Mouse (Mus musculus) heart, embryonic 10.5 days (tissue): ENCODE results near the gene Ahnak2. TPM values are rescaled to one million over a fixed set of nuclear protein-coding genes. Genes with fewer than 3 reads are reported as not detected.

ENCODE experiments used
- DNase-seq: peaks from one replicate; pipeline ENCODE4 v3.0.0-alpha.2; 2017; ENCODE audit warnings: low spot score
- H3K27ac ChIP-seq: fragments of 300-500 bp; sonication (generic); 2 replicates; pipeline ENCODE4 v1.5.1; 2016; ENCODE audit warnings: mild to moderate bottlenecking
- H3K27me3 ChIP-seq: fragments of 300-500 bp; sonication (generic); 2 replicates; pipeline ENCODE4 v1.6.1; 2016; ENCODE audit warnings: mild to moderate bottlenecking; ENCODE audit not compliant: poor library complexity, insufficient read depth, severe bottlenecking
- H3K36me3 ChIP-seq: fragments of 300-500 bp; sonication (generic); 2 replicates; pipeline ENCODE4 v1.6.1; 2016; ENCODE audit warnings: mild to moderate bottlenecking, moderate library complexity
- H3K4me1 ChIP-seq: fragments of 300-500 bp; sonication (generic); 2 replicates; pipeline ENCODE4 v1.6.1; 2016; ENCODE audit warnings: mild to moderate bottlenecking
- H3K4me3 ChIP-seq: fragments of 300-500 bp; sonication (generic); 2 replicates; pipeline ENCODE4 v1.5.1; 2016; ENCODE audit warnings: mild to moderate bottlenecking, moderate library complexity
- H3K9me3 ChIP-seq: fragments of 300-500 bp; sonication (generic); 2 replicates; pipeline ENCODE4 v1.6.1; 2016; ENCODE audit warnings: mild to moderate bottlenecking, moderate library complexity
- whole genome bisulfite sequencing: fragments of 180-500 bp; shearing (Covaris S2); methylation state at CpG from one replicate; pipeline ENCODE4 v1.1.7; 2016; 5-methylcytosine and 5-hydroxymethylcytosine counted together
- polyA plus RNA-seq: library from polyadenylated mRNA; unstranded; fragments of >200 nt; fragmentation: Nextera tagmentation; extraction: Ambion mirVana; gene quantifications from 2 replicates; pipeline ENCODE4 v1.2.1, GENCODE M21; 2016

Gene Ahnak2
- polyA plus RNA-seq, 1 experiment from 2014 or later = 0.53 TPM

DNA sequence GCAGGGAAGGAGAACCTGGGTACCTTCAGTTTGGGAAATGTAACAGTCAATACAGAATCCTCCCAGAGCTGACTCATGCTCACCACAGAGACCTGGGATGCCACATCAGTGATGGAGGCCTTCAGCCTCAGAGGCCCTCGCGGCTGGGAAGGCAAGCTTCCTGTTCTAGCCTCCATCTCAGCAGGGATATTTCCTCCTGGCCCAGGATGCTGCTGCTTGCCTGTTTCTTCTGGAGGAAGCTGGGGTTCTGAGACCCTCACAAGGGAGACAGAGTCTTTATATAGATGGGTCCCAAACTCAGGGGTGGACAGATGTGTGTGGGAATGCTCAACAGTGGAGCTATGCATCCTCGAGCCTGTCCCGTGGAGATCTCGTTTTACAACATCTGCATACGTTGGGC is 28.4 kb downstream of the Ahnak2 start:
- H3K4me3 ChIP-seq = no peak overlapping the region
- 75% methylated on average over 6 of the region's 6 CpGs for WGBS
- DNase-seq = no peak
- peaks cover 22% of the 10 kb centered on the region for H3K4me1 ChIP-seq
- H3K27me3 ChIP-seq = peaks cover 10% of the 10 kb centered on the region
- H3K36me3 ChIP-seq = no peaks in the 10 kb centered on the region
- no peak overlapping the region for H3K27ac ChIP-seq
- H3K9me3 ChIP-seq = no peaks in the 10 kb centered on the region

DNA sequence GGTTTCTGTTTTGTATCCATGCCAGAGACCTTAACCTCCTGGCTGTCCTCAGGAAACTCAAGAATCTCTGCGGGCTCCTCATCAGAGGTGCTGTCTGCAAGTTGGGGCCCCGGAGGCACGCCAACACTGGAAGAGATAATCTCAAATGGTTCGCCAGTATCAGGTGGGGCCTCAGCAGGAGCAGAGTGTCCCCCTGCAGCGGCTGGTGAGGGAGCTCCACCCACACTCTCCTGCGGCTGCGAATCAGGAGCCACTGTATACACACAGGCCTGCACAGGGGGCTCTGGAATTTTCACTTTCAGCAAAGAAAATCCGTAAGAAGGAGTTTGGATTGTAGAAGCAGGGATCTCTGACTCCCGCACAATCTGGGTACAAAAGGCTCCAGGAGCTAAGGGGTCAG is 29.1 kb downstream of the Ahnak2 start:
- WGBS = 19% methylated on average over 9 of the region's 9 CpGs

DNA sequence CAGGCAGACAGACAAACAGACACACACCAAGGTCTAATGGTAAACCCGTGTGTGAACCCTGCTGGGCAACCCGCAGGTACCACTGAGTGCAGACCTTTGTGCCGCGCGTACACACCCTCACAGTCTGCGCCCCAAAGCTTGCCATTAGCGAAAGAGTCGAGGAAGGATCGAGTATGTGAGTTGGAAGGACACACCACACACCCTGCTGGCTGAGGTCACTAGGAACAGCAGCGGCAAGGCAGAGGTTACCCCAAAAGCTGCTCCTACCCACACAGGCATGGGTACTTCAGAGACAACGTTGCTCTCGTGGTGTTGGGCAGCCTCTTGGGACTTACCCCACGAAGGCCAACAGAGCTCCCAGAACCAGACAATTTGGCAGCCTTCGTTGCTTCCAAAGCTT is 30.2 kb downstream of the Ahnak2 start:
- Histone ChIP-seq H3K4me1 (peaks cover 33% of the 10 kb centered on the region), H3K27ac (no peak overlapping the region), H3K36me3 (no peaks in the 10 kb centered on the region), H3K4me3 (no peak overlapping the region), H3K27me3 (peaks cover 10% of the 10 kb centered on the region), H3K9me3 (no peaks in the 10 kb centered on the region)
- 90% methylated on average over 14 of the region's 14 CpGs for WGBS
- peak; percentile 71 for DNase-seq

More for the DNA sequence above, 29.1 kb downstream of the Ahnak2 start:
- Histone ChIP-seq H3K27ac (0 out of 2 replicates have a peak overlapping the region, but pooled peaks have one; percentile 32), H3K27me3 (peaks cover 10% of the 10 kb centered on the region), H3K9me3 (no peaks in the 10 kb centered on the region), H3K4me3 (peak overlapping the region; percentile 39), H3K36me3 (no peaks in the 10 kb centered on the region), H3K4me1 (peaks cover 28% of the 10 kb centered on the region)
- DNase-seq = peak; percentile 74

DNA sequence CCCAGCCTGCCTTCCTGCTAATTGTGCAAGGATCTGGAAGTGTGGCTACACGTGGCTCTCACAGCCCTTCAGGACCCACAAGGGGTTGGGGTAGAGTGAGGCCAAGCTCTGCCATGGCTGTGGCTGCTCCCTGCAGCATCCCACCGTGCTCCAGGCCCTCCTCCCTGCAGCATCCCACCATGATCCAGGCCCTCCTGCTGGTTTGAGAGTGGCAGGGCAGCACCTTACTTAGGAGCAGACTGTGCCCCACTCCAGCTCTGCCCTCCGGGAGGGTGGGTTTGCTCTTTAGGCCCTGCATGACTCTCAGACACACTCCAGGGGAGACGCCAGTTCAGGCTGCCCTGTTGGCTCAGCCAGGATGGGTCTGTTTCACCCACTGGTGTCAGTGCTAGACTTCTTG is 32.1 kb downstream of the Ahnak2 start:
- 75% methylated on average over 4 of the region's 4 CpGs for WGBS
- DNase-seq = peak; percentile 71

DNA sequence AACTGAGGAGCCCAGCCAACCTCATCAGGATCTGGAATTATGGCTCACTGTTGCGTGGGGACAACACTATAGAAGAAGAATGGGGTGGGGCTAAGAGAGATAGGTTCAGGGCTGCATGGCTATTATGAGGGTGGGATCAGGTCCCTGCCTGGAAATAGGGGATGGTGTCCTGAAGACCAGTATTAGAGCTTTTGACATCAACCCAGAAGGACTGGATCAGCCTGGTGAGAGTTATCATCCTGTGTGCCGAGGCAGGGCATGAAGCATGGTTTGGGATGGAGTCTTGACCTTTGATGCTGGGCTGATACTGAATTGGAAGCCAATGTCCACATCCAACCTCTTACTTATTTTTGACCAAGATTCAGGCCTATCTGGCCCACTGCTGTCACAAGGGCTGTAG is 32.7 kb downstream of the Ahnak2 start:
- H3K27ac ChIP-seq = no peak overlapping the region
- H3K36me3 ChIP-seq = no peaks in the 10 kb centered on the region
- H3K4me1 ChIP-seq = peaks cover 36% of the 10 kb centered on the region
- WGBS = 64% methylated on average over 2 of the region's 2 CpGs
- H3K4me3 ChIP-seq = no peak overlapping the region
- H3K27me3 ChIP-seq = peaks cover 10% of the 10 kb centered on the region
- peak; percentile 71 for DNase-seq
- H3K9me3 ChIP-seq = no peaks in the 10 kb centered on the region

More for the DNA sequence above, 32.1 kb downstream of the Ahnak2 start:
- no peaks in the 10 kb centered on the region for H3K9me3 ChIP-seq
- no peak overlapping the region for H3K27ac ChIP-seq
- no peak overlapping the region for H3K4me3 ChIP-seq
- peaks cover 10% of the 10 kb centered on the region for H3K27me3 ChIP-seq
- H3K36me3 ChIP-seq = no peaks in the 10 kb centered on the region
- peaks cover 36% of the 10 kb centered on the region for H3K4me1 ChIP-seq

DNA sequence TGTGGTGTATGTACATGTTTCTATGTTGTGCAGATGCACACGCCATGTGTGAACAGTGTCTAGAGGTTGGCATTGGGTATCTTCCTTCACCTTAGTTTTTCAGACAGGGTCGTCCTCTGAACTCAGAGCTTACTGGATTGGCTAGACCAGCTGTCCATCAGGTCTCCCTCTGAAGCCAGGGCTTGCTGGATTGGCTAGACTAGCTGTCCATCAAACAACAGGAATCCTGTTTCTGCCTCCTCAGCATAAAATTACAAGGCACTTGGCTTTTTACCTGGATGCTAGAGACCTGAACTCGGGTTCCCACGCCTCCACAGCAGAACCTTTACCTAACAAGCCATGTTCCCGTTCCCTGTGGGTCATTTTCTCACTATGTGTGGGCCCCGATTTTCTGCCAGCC is 33.4 kb downstream of the Ahnak2 start:
- H3K36me3 ChIP-seq = no peaks in the 10 kb centered on the region
- peaks cover 10% of the 10 kb centered on the region for H3K27me3 ChIP-seq
- peak; percentile 76 for DNase-seq
- 69% methylated on average over 6 of the region's 6 CpGs for WGBS
- peaks cover 36% of the 10 kb centered on the region for H3K4me1 ChIP-seq
- H3K4me3 ChIP-seq = no peak overlapping the region
- H3K27ac ChIP-seq = no peak overlapping the region
- no peaks in the 10 kb centered on the region for H3K9me3 ChIP-seq

DNA sequence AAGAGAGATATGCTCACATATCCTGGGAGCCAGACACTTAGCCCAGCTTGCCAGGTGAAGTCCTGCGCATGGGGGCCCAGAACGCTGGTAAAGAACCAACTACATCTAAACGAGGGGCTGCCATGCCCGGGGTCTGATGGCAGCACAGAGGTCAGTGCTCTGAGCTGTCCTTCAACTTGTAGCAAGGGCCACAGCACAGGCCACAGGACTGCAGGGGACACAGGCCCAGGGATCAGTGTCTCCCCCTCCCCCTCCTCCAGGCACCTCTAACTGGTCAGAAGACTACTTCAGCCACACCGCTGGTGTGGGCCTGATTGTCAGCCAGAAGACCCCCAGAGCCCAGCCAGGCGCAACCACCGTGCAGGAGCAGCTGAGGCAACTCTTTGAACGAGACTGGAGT is 34.3 kb downstream of the Ahnak2 start:
- no peaks in the 10 kb centered on the region for H3K9me3 ChIP-seq
- H3K4me3 ChIP-seq = no peak overlapping the region
- H3K36me3 ChIP-seq = no peaks in the 10 kb centered on the region
- WGBS = 77% methylated on average over 8 of the region's 8 CpGs
- peak; percentile 73 for DNase-seq
- peaks cover 8% of the 10 kb centered on the region for H3K27me3 ChIP-seq
- H3K27ac ChIP-seq = no peak overlapping the region
- peaks cover 30% of the 10 kb centered on the region for H3K4me1 ChIP-seq

DNA sequence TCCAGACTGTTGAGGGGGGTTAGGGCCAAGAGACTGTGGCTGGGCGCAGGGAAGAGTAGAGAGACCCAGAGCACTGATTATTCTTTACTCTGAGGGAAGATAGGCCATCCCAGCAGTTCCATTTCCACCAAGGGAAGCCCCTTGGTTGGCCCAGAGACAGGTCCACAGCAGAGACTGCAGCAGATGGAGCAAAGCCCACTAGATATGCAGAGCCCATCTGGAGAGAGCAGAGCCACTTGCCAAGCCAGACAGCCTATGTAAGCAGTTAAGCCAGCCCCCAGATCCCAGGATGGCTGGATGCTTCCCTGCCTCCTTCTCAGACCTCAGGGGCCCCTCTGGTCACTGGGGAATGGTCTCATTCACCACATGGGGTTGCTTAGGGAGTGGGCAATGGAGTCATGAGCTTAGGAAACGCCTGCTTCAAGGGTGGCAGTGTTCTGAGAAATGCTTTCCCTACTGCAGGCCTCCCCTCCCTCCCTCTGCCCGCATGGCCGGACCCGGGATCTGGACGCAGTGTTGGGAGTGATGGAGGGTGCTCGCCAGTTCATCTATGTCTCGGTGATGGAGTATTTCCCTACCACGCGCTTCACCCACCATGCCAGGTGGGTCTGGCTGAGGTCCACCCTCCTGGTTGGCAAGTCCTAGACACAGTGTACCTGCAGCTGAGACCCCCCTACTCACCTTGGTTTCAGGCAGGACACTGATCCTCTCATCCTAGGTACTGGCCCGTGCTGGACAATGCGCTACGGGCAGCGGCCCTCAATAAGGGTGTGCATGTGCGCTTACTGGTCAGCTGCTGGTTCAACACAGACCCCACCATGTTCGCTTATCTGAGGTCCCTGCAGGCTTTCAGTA is 35.2 kb downstream of the Ahnak2 start:
- Histone ChIP-seq H3K4me1 (peaks cover 24% of the 10 kb centered on the region; the same call in 1 of the 2 replicates), H3K4me3 (no peak overlapping the region), H3K9me3 (no peaks in the 10 kb centered on the region), H3K36me3 (no peaks in the 10 kb centered on the region), H3K27ac (no peak overlapping the region), H3K27me3 (peaks cover 5% of the 10 kb centered on the region)
- WGBS = 89% methylated on average over 16 of the region's 16 CpGs
- peak; percentile 74 for DNase-seq

DNA sequence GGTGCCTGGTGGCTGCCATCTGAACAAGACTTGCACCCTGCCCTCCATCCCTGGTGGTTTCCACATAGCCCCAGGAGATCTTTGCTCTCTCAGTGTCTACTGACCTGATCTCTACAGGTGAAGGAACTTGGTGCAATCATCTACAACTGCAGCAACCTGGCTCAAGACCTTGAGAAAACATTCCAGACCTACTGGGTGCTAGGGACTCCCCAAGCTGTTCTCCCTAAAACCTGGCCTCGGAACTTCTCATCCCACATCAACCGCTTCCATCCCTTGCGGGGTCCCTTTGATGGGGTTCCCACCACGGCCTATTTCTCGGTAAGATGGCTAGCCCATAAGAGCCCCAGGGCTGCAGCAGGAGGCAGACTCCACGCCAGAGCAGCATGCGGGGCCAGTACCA is 35.9 kb downstream of the Ahnak2 start:
- no peaks in the 10 kb centered on the region for H3K36me3 ChIP-seq
- DNase-seq = peak; percentile 31
- no peak overlapping the region for H3K27ac ChIP-seq
- H3K4me3 ChIP-seq = no peak overlapping the region
- WGBS = 84% methylated on average over 7 of the region's 7 CpGs
- peaks cover 24% of the 10 kb centered on the region; the same call in 1 of the 2 replicates for H3K4me1 ChIP-seq
- H3K27me3 ChIP-seq = peaks cover 3% of the 10 kb centered on the region; the same call in 1 of the 2 replicates
- H3K9me3 ChIP-seq = no peaks in the 10 kb centered on the region

DNA sequence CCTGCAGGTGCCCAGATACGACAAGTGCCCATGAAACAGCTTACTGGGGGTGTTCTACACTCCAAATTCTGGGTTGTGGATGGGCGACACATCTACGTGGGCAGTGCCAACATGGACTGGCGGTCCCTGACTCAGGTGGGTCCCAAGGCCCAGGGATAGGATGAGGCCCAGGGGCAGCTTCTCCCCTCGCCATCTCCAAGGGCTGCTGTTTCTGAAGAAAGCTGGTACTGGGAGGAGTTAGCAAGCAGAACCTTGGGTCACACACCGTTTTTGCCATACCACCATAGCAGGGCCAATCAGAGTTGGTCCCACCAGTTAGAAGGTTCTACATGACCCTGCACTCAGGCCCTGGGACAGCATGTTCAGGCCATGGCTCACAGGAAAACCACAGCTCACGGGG is 37.5 kb downstream of the Ahnak2 start:
- no peak overlapping the region for H3K4me3 ChIP-seq
- WGBS = 88% methylated on average over 7 of the region's 7 CpGs
- DNase-seq = peak; percentile 52

DNA sequence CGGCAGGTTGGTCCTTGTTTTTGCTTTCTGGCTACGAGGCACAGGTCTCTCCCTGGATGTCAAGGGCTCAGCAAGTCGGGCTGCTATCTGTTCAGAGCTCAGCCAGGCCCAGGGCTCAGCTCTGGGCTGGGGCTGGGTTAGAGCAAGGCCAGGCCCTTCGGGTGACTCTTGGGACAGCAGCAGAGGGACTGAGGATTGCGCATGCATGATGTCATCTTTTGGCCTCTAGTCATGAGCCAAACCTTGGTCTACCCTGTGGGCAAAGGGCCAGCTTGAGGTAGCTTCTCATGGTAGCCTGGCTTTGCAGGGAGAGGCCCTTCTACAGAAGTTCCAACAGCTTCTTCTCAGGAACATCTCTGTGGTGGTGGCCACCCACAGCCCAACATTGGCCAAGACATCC is 38.3 kb downstream of the Ahnak2 start:
- H3K27me3 ChIP-seq = peaks cover 3% of the 10 kb centered on the region; the same call in 1 of the 2 replicates
- no peak overlapping the region for H3K4me3 ChIP-seq
- peak; percentile 64 for DNase-seq
- 70% methylated on average over 5 of the region's 5 CpGs for WGBS
- H3K9me3 ChIP-seq = no peaks in the 10 kb centered on the region
- H3K36me3 ChIP-seq = no peaks in the 10 kb centered on the region
- no peak overlapping the region for H3K27ac ChIP-seq
- H3K4me1 ChIP-seq = peaks cover 20% of the 10 kb centered on the region

More for the DNA sequence above, 37.5 kb downstream of the Ahnak2 start:
- H3K36me3 ChIP-seq = no peaks in the 10 kb centered on the region
- H3K4me1 ChIP-seq = peaks cover 27% of the 10 kb centered on the region
- H3K27me3 ChIP-seq = peaks cover 3% of the 10 kb centered on the region; the same call in 1 of the 2 replicates
- H3K27ac ChIP-seq = no peak overlapping the region
- no peaks in the 10 kb centered on the region for H3K9me3 ChIP-seq

DNA sequence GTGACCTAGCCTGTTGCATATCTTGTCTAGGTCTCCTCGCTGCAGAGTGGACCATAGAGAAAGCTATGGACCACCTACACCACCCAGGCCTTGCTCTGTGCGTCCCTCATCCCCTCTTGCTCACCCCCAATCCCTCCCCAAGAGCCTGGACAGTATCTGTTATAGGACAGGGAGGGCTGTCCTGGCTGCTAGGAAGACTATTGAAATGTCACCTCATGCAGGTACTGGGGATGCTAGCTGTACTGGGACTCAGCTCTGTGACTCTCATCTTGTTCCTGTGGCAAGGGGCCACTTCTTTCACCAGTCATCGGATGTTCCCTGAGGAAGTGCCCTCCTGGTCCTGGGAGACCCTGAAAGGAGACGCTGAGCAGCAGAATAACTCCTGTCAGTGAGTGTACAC is 39.3 kb downstream of the Ahnak2 start:
- peaks cover 10% of the 10 kb centered on the region for H3K4me1 ChIP-seq
- no peaks in the 10 kb centered on the region for H3K36me3 ChIP-seq
- no peak overlapping the region for H3K27ac ChIP-seq
- no peak overlapping the region for H3K4me3 ChIP-seq
- peak; percentile 36 for DNase-seq
- 69% methylated on average over 4 of the region's 4 CpGs for WGBS
- peaks cover 3% of the 10 kb centered on the region; the same call in 1 of the 2 replicates for H3K27me3 ChIP-seq
- no peaks in the 10 kb centered on the region for H3K9me3 ChIP-seq

DNA sequence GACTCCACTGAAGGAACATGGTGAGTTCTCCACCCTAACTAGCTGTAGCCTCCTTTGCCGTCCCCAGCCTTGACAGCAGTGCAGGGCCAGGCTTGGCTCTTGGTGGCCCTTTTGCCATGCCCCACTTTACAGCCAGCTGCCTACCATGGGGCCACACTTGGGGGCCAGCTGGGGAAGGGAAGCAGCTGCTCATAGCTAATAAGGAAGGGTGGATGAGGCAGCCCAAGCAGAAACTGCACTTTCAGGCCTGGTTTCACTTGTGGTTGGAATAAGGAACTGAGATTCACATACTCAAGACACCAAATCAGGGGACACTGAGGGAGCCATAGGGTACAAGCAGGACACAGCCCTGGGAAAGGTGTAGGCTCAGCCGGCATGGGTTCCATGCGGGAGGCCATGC is 40.4 kb downstream of the Ahnak2 start:
- Histone ChIP-seq H3K27ac (no peak overlapping the region), H3K36me3 (no peaks in the 10 kb centered on the region), H3K4me3 (no peak overlapping the region), H3K9me3 (no peaks in the 10 kb centered on the region), H3K27me3 (peaks cover 3% of the 10 kb centered on the region; the same call in 1 of the 2 replicates), H3K4me1 (peaks cover 5% of the 10 kb centered on the region; the same call in 1 of the 2 replicates)
- 78% methylated on average over 3 of the region's 3 CpGs for WGBS
- peak; percentile 67 for DNase-seq
